Mouse (Mus musculus) ES-Bruce4 (cell line): ENCODE data around the gene Castor1.

ENCODE experiments used
- CTCF ChIP-seq: IDR thresholded peaks from one replicate; pipeline ENCODE4 v1.8.1; 2011; ENCODE audit warnings: low read depth, low read length
- EP300 ChIP-seq: IDR thresholded peaks from 2 replicates; pipeline ENCODE4 v1.6.1; 2011; ENCODE audit warnings: low read depth, low read length; ENCODE audit not compliant: insufficient read depth

DNA sequence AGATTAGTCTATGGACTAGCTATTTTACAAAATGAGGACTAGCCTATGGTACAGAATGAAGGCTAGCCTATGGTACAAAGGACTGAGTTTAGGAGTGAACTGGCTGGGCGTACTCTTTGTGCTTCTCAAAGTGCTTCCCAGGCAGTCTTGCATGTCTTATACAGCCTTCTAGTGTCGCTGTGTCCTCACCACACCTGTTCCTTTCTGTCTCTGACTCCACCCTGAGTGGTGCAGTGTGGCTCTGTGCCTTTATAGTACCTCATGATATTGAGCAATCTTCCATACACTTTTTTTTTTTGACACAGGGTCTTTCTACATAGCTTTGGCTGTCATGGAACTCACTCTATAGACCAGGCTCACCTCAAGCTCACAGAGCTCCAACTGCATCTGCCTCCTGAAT, 13.4 kb downstream of the Castor1 start:
- TF ChIP-seq CTCF (no peak), EP300 (no peak)
